Mouse (Mus musculus) forebrain, embryonic 15.5 days (tissue): ENCODE measurements at regions not wholly inside any gene's neighbourhood (a gene's known extent, or its start where the extent isn't known, plus 50 kb on each side); places are given as distances from the start of the nearest gene placed in this dataset.

Source experiments
- ATAC-seq: fragments of 200-750 bp; cut with Nextera tagmentation; replicated peaks from 2 replicates; pipeline ENCODE4 v1.8.0; 2017; ENCODE audit warnings: mild to moderate bottlenecking, moderate TSS enrichment, moderate library complexity
- H3K27ac ChIP-seq: fragments of 300-500 bp; sonication (generic); replicated peaks from 2 replicates; pipeline ENCODE4 v1.5.1; 2015; ENCODE audit warnings: mild to moderate bottlenecking, inconsistent platforms
- H3K27me3 ChIP-seq: fragments of 300-500 bp; sonication (generic); 2 replicates; pipeline ENCODE4 v1.6.1; 2015; ENCODE audit warnings: inconsistent platforms
- H3K36me3 ChIP-seq: fragments of 300-500 bp; sonication (generic); 2 replicates; pipeline ENCODE4 v1.6.1; 2015; ENCODE audit warnings: mild to moderate bottlenecking, inconsistent platforms
- H3K4me1 ChIP-seq: fragments of 300-500 bp; sonication (generic); 2 replicates; pipeline ENCODE4 v1.6.1; 2015; ENCODE audit warnings: inconsistent platforms
- H3K4me2 ChIP-seq: fragments of 300-500 bp; sonication (generic); replicated peaks from 2 replicates; pipeline ENCODE4 v1.6.1; 2015; ENCODE audit warnings: mild to moderate bottlenecking, inconsistent platforms
- H3K4me3 ChIP-seq: fragments of 300-500 bp; sonication (generic); 2 replicates; pipeline ENCODE4 v1.5.1; 2015; ENCODE audit warnings: mild to moderate bottlenecking, inconsistent platforms
- H3K9ac ChIP-seq: fragments of 300-500 bp; sonication (generic); replicated peaks from 2 replicates; pipeline ENCODE4 v1.6.1; 2015; ENCODE audit warnings: mild to moderate bottlenecking, inconsistent platforms
- H3K9me3 ChIP-seq: fragments of 300-500 bp; sonication (generic); 2 replicates; pipeline ENCODE4 v1.6.1; 2016; ENCODE audit warnings: inconsistent platforms
- WGBS: fragments of 180-500 bp; shearing (Covaris S2); methylation state at CpG from one replicate; pipeline ENCODE4 v1.1.7; 2015; ENCODE audit warnings: mixed read lengths; 5-methylcytosine and 5-hydroxymethylcytosine counted together

DNA sequence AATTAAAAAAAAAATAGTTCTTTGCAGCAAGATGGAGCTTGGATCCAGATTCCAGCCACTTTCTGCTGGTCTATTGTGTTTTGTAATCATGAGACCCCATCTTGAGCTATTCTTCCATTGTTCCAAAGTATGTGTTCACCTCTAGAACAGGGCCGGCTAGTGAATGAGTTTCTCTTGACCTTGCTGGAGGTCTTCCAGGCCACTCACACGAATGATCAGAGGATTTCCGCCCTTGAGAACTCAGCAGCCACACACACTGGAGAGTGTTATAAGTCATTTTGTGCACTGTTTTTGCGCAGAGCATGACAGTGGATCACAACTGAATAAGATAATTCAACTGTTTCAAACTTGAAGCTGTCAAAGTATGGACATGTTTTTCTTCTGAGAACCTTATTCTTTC lies 110.5 kb downstream of the Tbx4 start:
- ATAC-seq: no peak
- Histone ChIP-seq H3K27ac (no peak overlapping the region), H3K4me2 (no peak overlapping the region), H3K27me3 (peaks cover 2% of the 10 kb centered on the region; the same call in 1 of the 2 replicates), H3K4me3 (no peak overlapping the region), H3K9ac (no peak overlapping the region), H3K36me3 (no peaks in the 10 kb centered on the region), H3K9me3 (no peaks in the 10 kb centered on the region), H3K4me1 (peaks cover 13% of the 10 kb centered on the region)
- 68% methylated on average over 4 of the region's 4 CpGs for WGBS

DNA sequence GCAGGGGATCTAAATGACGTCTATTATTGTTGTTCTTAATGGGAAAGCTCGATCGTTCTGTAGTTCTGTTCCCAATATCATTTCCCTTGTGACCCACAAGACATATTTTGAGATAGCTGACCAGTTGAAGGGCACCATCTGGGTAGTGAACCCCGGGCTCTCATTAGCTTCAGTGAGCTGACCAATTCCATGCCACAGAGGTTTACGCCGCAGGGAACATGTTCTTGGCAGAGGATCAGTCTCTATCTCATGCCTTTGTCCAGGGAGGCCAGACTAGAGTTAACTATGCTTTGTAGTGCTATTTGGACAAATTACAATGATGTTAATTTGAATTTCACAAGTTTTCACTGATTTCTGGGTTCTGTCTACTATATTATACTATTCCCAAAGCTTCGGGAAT lies 117.1 kb downstream of the Tbx4 start:
- Histone ChIP-seq H3K9ac (no peak overlapping the region), H3K9me3 (no peaks in the 10 kb centered on the region), H3K36me3 (no peaks in the 10 kb centered on the region), H3K4me3 (no peak overlapping the region), H3K27ac (no peak overlapping the region), H3K4me1 (0 out of 2 replicates have a peak, but pooled peaks cover 2% of the 10 kb centered on the region), H3K27me3 (no peaks in the 10 kb centered on the region), H3K4me2 (no peak overlapping the region)
- WGBS: 53% methylated on average over 7 of the region's 7 CpGs
- ATAC-seq: no peak

DNA sequence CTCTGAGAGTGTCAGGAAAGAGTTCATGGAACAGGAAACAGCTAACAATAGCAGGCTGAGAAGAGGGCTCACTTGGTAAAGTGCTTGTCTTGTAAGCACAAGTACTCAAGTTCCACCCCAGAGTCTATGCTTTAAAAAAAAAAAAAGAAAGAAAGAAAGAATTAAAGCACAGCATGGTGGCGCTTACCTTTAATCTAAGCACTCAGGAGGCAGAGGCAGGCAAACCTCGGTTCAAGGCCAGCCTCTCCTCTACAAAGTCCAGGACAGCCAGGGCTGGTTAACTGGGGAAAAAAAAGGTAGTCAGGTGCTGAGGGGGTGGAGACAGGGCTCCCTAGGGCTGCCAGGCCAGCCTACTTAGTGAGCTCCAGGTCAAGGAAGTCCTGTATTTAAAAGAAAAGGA lies 119.1 kb downstream of the Tbx4 start:
- WGBS: 91% methylated on average over 2 of the region's 2 CpGs
- H3K27ac ChIP-seq: no peak overlapping the region

DNA sequence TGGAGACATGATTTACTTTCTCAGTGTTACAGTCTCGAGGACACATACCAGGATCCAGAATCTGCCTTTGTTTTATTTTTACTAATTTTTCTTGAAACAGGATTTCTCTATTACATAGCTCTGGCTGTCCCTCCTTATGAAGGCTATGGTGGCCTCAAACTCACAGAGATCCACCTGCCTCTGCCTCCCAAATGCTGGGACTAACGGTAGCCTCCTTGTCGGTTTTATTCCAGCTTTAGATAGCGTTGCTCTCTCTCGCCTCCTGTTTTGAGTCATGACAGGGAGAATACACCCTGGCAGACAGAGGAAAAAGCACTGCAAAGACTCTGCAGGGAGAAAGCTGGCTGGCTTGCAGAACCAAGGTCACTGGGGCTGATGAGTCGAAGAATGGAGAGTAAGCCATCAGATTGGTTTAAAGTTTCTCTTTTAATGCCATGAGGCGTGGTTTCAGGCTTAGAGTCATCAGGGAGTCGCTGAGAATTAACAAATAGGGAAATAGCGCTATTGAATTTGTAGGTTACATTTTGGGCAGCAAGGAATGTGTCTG lies 119.8 kb downstream of the Tbx4 start:
- Histone ChIP-seq H3K4me3 (no peak overlapping the region), H3K9me3 (no peaks in the 10 kb centered on the region), H3K36me3 (no peaks in the 10 kb centered on the region), H3K4me1 (0 out of 2 replicates have a peak, but pooled peaks cover 6% of the 10 kb centered on the region), H3K9ac (no peak overlapping the region), H3K27me3 (no peaks in the 10 kb centered on the region), H3K4me2 (no peak overlapping the region), H3K27ac (no peak overlapping the region)
- 85% methylated on average over 9 of the region's 9 CpGs for WGBS
- no peak for ATAC-seq

More for the DNA sequence above, 119.1 kb downstream of the Tbx4 start:
- Histone ChIP-seq H3K4me2 (no peak overlapping the region), H3K9me3 (no peaks in the 10 kb centered on the region), H3K27me3 (no peaks in the 10 kb centered on the region), H3K4me3 (no peak overlapping the region), H3K4me1 (0 out of 2 replicates have a peak, but pooled peaks cover 6% of the 10 kb centered on the region), H3K36me3 (no peaks in the 10 kb centered on the region), H3K9ac (no peak overlapping the region)
- no peak for ATAC-seq

DNA sequence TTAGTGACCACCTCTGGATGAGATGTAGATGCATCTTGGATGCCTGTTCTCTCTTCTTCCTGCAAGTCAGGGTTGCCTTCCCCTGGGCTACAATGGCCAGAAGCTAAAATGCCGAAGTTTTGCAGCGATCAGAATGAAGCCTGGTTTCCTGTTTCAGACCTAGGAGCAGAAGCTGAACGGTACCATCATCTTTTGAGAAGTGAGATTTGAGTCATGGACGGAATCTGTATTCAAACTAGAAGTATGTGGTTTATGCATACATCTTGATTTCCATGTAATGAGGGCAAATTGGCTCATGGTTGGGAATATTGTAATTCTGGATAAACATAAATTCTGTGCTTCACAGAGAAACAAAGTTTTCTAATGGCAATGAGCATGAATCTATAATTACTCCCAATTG lies 120.6 kb downstream of the Tbx4 start:
- no peaks in the 10 kb centered on the region for H3K36me3 ChIP-seq
- ATAC-seq: no peak
- 0 out of 2 replicates have a peak, but pooled peaks cover 6% of the 10 kb centered on the region for H3K4me1 ChIP-seq
- no peak overlapping the region for H3K9ac ChIP-seq
- H3K4me3 ChIP-seq: no peak overlapping the region
- WGBS: 90% methylated on average over 4 of the region's 4 CpGs
- no peaks in the 10 kb centered on the region for H3K9me3 ChIP-seq
- no peak overlapping the region for H3K4me2 ChIP-seq
- no peaks in the 10 kb centered on the region for H3K27me3 ChIP-seq
- no peak overlapping the region for H3K27ac ChIP-seq
